7 mouse cellular contexts compared by ENCODE assay signal in the genomic region with DNA sequence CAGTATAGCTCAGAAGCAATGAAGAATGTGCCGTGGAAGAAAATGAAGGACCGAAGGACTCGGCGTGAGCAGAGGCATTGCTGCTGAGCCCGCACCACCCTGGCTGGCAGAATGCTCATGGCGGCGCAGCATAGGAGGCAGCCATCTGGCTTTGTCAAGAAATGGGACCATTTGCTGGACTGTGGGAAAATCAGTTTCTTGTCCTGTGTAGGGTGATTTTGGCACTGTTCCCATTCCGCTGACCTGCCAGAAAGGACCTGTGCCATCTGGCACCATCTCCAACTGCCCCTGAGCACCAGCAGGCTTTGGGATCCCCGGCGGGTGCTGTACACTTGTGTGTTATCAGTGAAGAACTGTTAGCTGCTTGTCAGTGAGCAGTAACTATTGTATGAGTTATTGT. TPM values are rescaled to one million over a fixed set of nuclear protein-coding genes. Genes with fewer than 3 reads are reported as not detected.
DNase-seq lines count a peak whose midpoint lies in the region; ATAC-seq lines count a peak whose summit lies in the region.

No protein-coding gene starts in this region.

- ATAC-seq in inflammation-experienced regulatory T-cells, adult 6 months = no peak

- DNase-seq in retina, postnatal 1 day = peak; percentile 58
- DNase-seq in retina, embryonic 14.5 days (ENCODE audit: low spot score) = no peak
- DNase-seq in cerebellum, postnatal 36 days = peak; percentile 89 to 93
- peak; percentile 71 for DNase-seq in kidney, adult 11 months
- peak; percentile 18 for DNase-seq in lung, postnatal 14 days
- DNase-seq in ovary, postnatal 14 days (ENCODE audit: low spot score) = no peak

RNA-seq across cellular contexts. Expression of a gene that starts 52.8 kb away (rescaled TPM):
- 1 to 10 TPM; 6.5 to 7.5 (median 6.6) TPM for polyA plus RNA-seq in inflammation-experienced regulatory T-cells, adult 6 months (2017; shearing (Covaris generic))

RNA-seq across cellular contexts. Expression of a gene that starts 55.6 kb away (rescaled TPM):
- polyA plus RNA-seq in inflammation-experienced regulatory T-cells, adult 6 months (2017; shearing (Covaris generic)) = 10 to 100 TPM; 24.1 to 68.6 (median 38.1) TPM

Comparison
In these comparisons a context has a peak if more than half of its experiments do, and no peak if none do; other contexts are left out.
1. DNase-seq: peak in retina, postnatal 1 day (single experiment), cerebellum, postnatal 36 days (2 of 2), kidney, adult 11 months (single experiment) and lung, postnatal 14 days (single experiment); none in retina, embryonic 14.5 days (single experiment) and ovary, postnatal 14 days (single experiment).